Mouse (Mus musculus): ENCODE measurements around the gene Cltb. TPM values are rescaled to one million over a fixed set of nuclear protein-coding genes. Genes with fewer than 3 reads are reported as not detected.
A peak's percentile ranks its signal among the peaks of the same experiment; 100 is the strongest.

Cltb gene
- polyA plus RNA-seq, 1 experiment from 2014 or later: 55.7 TPM

DNA sequence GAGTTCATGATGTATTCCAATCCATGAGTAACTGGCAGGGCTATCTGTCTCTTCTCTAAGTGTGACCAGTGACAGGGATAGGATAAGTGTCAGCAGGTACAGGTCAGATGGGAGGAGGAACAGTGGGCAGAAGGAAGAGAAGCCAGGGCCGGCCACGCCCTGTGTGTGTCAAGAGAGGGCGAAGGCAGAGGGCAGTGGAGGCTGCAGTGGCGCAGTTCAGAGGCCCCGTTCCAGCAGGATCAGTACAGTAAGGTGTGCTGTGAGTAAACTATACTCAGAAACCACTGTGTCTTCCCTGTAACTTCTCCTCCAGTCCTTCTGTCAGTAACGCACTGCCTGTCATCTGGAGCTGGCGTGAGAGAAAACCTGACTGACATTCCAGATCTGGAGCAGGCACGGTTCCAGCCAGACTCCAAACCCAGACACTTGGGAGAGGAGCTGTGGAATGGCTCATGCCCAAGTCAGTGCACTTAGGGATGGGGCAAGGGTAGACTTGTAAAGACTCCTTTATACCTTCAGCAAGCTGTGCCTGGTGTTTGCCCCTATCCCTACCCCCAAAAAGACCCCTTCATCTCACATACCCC, 14.9 kb downstream of the Cltb start:
- Histone ChIP-seq H3K4me3 (no peak overlapping the region), H3K4me2 (peak overlapping the region; percentile 42), H3K36me3 (peaks cover 6% of the 10 kb centered on the region; the same call in 1 of the 2 replicates), H3K27ac (peak overlapping the region; percentile 81), H3K9ac (peak overlapping the region; percentile 26; the same call in 1 of the 2 replicates), H3K9me3 (replicated peaks) (no peaks in the 10 kb centered on the region), H3K4me1 (replicated peaks) (peaks cover 42% of the 10 kb centered on the region), H3K27me3 (no peaks in the 10 kb centered on the region)
- 34% methylated on average over 8 of the region's 8 CpGs for WGBS
- peak; percentile 57 for ATAC-seq (replicated peaks; ENCODE audit: insufficient number of reproducible peaks, insufficient read depth, low FRiP score, low read depth)

DNA sequence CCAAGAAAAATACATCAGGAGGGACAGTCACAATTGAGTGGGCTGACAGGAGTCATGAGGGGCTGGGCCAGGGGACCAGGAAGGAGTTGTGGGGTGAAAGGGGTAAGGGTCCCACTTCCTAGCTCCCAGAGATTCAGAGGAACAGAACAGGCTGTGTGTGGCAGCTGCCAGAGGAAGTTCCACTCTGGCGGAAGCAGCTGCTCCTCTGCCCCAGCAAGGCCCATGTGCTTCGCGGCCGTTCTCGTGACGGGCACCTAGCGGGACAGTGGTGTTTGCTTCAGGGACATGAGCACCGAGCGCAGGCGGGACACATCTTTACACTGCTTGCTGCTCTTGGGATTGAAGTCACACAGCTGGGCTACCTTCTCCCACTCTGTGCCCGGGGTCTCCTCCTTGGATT, 17.5 kb downstream of the Cltb start:
- peaks cover 52% of the 10 kb centered on the region for H3K4me1 ChIP-seq (replicated peaks)
- WGBS: 86% methylated on average over 11 of the region's 11 CpGs
- no peaks in the 10 kb centered on the region for H3K27me3 ChIP-seq
- no peaks in the 10 kb centered on the region for H3K9me3 ChIP-seq (replicated peaks)
- H3K36me3 ChIP-seq: 0 out of 2 replicates have a peak, but pooled peaks cover under 1% of the 10 kb centered on the region
- H3K27ac ChIP-seq: no peak overlapping the region
- no peak for ATAC-seq (replicated peaks; ENCODE audit: insufficient number of reproducible peaks, insufficient read depth, low FRiP score, low read depth)
- H3K4me3 ChIP-seq: no peak overlapping the region
- no peak overlapping the region for H3K9ac ChIP-seq
- no peak overlapping the region for H3K4me2 ChIP-seq

DNA sequence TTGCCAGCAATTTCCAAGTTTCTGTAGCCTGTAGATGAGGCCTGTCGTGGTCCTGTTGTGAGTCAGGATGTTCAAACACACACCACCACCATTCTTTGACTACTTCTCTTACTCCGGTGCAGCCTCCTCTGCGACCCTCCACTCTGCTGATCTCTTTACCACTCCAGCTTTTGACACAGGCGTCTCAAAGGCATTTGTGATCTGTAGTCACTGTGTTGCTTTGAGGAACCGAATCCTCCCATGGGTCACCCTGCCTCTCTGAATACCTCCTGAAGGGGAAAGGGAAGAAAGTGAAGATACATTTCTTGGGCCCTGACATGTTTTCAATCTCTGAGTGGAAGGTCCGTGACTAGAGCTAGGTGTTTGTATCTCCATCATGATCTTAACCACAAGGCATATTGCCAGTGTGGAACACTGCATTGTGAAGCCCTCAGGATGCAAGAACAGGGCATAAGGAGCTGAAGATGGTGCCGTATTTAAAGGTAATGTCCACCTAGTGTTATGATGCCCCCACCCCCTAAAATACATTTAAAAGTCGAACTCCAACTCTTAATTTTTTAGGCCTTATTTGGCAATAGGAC, 19.3 kb downstream of the Cltb start:
- H3K4me2 ChIP-seq: peak overlapping the region; percentile 71; the same call in 1 of the 2 replicates
- peak overlapping the region; percentile 80; the same call in 1 of the 2 replicates for H3K9ac ChIP-seq
- WGBS: 86% methylated on average over 8 of the region's 8 CpGs

DNA sequence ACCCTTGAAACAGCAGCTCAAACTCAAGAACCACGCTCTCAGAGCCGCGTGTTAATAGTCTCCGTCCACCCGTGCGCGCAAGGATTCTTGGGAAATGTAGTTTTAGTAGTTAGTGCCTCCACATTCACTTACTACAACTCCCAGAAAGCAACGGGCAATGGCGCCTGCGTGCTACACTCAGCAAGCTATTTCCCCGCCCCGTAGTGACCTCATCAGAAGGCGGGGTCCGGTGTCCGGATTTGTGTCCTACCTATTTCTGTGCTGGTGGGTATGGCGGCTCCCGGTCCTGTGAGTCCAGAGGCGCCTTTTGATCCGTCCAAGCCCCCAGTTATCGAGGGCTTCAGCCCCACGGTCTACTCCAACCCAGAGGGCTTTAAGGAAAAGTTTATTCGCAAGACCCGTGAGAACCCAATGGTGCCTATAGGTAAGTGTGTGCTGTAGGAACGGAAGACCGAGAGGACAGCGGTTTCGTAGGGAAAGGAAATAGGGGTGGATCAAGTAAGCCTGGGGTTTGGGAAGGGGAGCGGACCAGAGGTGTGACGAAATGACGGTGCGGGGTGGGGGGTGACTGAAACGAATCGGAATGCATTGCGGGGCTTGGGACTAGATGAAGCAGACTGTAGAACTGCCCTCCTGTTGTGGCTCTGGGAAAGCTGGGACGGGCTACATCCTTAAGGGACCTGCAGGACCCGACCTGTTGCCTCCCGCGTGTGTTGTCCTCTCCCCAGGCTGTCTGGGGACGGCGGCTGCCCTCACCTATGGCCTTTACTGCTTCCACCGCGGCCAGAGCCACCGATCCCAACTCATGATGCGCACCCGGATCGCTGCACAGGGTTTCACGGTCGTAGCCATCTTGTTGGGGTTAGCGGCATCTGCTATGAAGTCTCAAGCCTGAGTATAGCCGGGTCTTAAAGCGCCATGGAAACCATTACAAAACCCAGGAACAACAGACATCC, 20.9 kb downstream of the Cltb start, which contains the start of the genes Nop16 and Higd2a:
TSS of gene Nop16 (minus strand) at position 95 of the 956 bp plus-strand sequence.
TSS of gene Higd2a (plus strand) at position 212 of the 956 bp plus-strand sequence.
- H3K4me3 ChIP-seq: peak within 1 kb of the TSS; percentile 77
- H3K4me1 ChIP-seq (replicated peaks): peaks cover 24% of the 10 kb centered on the region
- no peaks in the 10 kb centered on the region for H3K27me3 ChIP-seq
- peak within 1 kb of the TSS; percentile 90 for H3K27ac ChIP-seq
- peaks cover 21% of the 10 kb centered on the region for H3K36me3 ChIP-seq
- no peaks in the 10 kb centered on the region for H3K9me3 ChIP-seq (replicated peaks)
- H3K4me2 ChIP-seq: peak within 1 kb of the TSS; percentile 71
- ATAC-seq (replicated peaks; ENCODE audit: insufficient number of reproducible peaks, insufficient read depth, low FRiP score, low read depth): peak; percentile 97
- peak within 1 kb of the TSS; percentile 80 for H3K9ac ChIP-seq
- under 1% methylated on average over 51 of the region's 51 CpGs for WGBS

More for the DNA sequence above, 19.3 kb downstream of the Cltb start:
- Histone ChIP-seq H3K27ac (no peak overlapping the region), H3K9me3 (replicated peaks) (no peaks in the 10 kb centered on the region), H3K4me3 (peak overlapping the region; percentile 77; the same call in 1 of the 2 replicates), H3K36me3 (peaks cover 15% of the 10 kb centered on the region), H3K4me1 (replicated peaks) (peaks cover 40% of the 10 kb centered on the region), H3K27me3 (no peaks in the 10 kb centered on the region)
- ATAC-seq (replicated peaks; ENCODE audit: insufficient number of reproducible peaks, insufficient read depth, low FRiP score, low read depth): no peak

DNA sequence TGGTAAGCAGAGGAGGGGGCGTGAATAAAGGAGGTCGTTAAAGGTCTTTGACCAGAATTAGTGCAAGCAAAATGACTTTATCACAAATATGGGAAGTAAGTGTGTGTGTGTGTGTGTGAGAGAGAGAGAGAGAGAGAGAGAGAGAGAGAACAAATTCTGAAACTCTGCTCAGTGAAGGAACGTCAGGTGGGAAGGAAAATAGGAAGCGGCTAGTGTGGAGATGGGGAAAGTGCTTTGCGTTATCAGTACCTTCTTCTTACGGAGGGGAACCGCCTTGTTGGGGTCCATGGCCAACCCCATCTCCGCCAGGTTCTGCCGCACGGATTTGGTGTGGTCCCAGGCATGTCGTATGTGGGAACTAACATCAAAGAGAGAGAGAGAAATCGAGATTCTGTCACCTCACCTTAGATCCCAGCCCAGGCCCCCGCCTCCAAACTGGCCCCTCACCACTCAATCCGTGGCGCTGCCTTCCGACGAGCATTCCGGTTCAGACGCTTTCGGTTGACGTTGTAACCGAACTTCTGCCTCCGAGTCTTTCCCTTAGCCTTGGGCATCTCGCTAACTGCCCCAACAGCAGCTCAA, 21.6 kb downstream of the Cltb start:
- Histone ChIP-seq H3K27ac (peak overlapping the region; percentile 90), H3K4me2 (peak overlapping the region; percentile 71), H3K9ac (peak overlapping the region; percentile 79), H3K4me3 (peak overlapping the region; percentile 77), H3K36me3 (peaks cover 29% of the 10 kb centered on the region), H3K9me3 (replicated peaks) (no peaks in the 10 kb centered on the region), H3K27me3 (no peaks in the 10 kb centered on the region), H3K4me1 (replicated peaks) (peaks cover 21% of the 10 kb centered on the region)
- WGBS: 1% methylated on average over 24 of the region's 24 CpGs
- no peak for ATAC-seq (replicated peaks; ENCODE audit: insufficient number of reproducible peaks, insufficient read depth, low FRiP score, low read depth)

DNA sequence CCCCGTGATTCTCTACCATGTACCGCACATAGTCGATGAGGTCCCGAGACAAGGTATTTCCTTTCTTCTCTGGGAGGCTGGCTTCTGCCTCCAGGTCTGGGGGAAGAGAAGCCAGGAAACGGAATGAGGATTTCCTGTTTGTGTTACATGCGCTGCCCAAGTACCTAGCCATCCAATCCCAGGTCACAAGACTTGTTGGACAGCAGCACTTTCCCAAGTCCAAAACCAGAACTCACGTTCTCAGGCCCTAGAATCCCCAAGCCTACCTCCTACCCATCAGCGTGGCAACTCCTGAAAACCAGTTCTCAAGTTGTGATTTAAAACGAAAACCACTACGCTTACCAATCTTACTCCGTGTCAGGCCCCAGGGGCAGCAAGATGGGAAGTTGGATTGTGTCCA, 25.3 kb downstream of the Cltb start:
- Histone ChIP-seq H3K4me3 (no peak overlapping the region), H3K4me1 (replicated peaks) (peaks cover 8% of the 10 kb centered on the region), H3K4me2 (no peak overlapping the region), H3K27me3 (no peaks in the 10 kb centered on the region), H3K27ac (no peak overlapping the region), H3K9me3 (replicated peaks) (no peaks in the 10 kb centered on the region), H3K9ac (no peak overlapping the region), H3K36me3 (peaks cover 56% of the 10 kb centered on the region)
- no peak for ATAC-seq (replicated peaks; ENCODE audit: insufficient number of reproducible peaks, insufficient read depth, low FRiP score, low read depth)
- 78% methylated on average over 11 of the region's 11 CpGs for WGBS

DNA sequence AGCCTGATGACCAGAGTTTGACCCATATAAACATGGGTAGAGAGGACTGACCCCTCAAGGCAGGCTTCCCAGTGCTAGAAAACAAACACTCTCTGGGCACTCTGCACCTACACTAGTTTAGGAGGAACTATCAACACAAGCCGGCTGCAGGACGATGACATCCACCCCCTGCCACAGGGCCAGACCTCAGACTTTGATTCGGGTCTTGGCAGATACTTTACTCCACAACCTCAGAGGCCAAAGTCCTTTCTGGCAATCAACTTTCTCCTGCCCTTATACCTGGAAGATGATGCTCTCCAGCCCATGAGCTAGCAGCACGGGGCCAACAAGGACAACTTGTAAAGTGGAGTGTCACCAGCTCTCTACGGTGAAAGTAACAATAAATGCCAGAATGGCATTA, 28.3 kb downstream of the Cltb start:
- H3K27me3 ChIP-seq: no peaks in the 10 kb centered on the region
- no peak overlapping the region for H3K4me2 ChIP-seq
- H3K27ac ChIP-seq: no peak overlapping the region
- peaks cover 70% of the 10 kb centered on the region for H3K36me3 ChIP-seq
- H3K9ac ChIP-seq: no peak overlapping the region
- WGBS: 82% methylated on average over 5 of the region's 5 CpGs
- H3K4me3 ChIP-seq: no peak overlapping the region
- no peak for ATAC-seq (replicated peaks; ENCODE audit: insufficient number of reproducible peaks, insufficient read depth, low FRiP score, low read depth)
- no peaks in the 10 kb centered on the region for H3K9me3 ChIP-seq (replicated peaks)
- H3K4me1 ChIP-seq (replicated peaks): no peaks in the 10 kb centered on the region

DNA sequence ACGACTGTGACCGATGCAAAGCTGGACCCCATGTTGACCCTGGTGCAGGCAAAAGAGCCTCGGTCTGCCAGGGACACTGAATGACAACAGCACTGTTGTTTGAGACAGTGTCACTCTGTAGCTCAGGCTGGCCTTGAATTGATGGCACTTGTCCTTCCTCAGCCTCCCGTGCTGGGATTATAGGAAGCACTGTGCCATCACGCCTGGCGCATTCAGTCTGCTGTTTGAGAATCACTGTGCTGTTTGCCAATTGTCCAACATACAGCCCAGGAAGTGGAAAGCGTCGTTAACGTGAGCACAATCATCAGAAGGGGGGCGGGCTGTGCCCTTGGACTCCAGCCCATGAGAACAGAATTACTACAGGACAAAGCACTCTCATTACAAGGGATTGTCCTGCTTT, 29.0 kb downstream of the Cltb start:
- Histone ChIP-seq H3K36me3 (peaks cover 63% of the 10 kb centered on the region), H3K27ac (no peak overlapping the region), H3K9me3 (replicated peaks) (no peaks in the 10 kb centered on the region), H3K27me3 (no peaks in the 10 kb centered on the region), H3K4me3 (no peak overlapping the region), H3K9ac (no peak overlapping the region), H3K4me2 (no peak overlapping the region), H3K4me1 (replicated peaks) (no peaks in the 10 kb centered on the region)
- no peak for ATAC-seq (replicated peaks; ENCODE audit: insufficient number of reproducible peaks, insufficient read depth, low FRiP score, low read depth)
- WGBS: 74% methylated on average over 10 of the region's 10 CpGs

DNA sequence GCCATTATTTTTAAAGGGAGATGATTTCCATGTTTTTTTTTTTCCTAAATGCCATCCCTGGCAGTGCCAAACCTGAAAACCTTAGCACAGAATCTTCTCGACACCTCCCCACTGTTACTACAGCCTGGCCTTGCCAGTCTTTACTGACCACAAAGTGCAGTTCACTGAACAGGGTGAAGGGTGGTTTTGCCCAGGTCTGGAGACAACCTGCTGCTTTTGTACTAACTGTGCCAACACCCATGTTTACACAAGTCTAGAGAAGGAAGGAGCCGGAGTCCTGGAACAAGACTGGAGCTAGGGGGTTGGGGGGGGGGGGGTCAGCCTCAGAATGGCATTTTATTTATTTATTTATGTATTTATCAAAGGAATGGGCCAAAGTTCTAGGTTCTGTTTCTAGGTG, 29.8 kb downstream of the Cltb start:
- 76% methylated on average over 2 of the region's 2 CpGs for WGBS
- H3K4me1 ChIP-seq (replicated peaks): peaks cover 6% of the 10 kb centered on the region; the same call in 1 of the 2 replicates
- H3K36me3 ChIP-seq: peaks cover 59% of the 10 kb centered on the region
- no peak for ATAC-seq (replicated peaks; ENCODE audit: insufficient number of reproducible peaks, insufficient read depth, low FRiP score, low read depth)
- H3K4me3 ChIP-seq: no peak overlapping the region
- H3K27ac ChIP-seq: no peak overlapping the region
- H3K9me3 ChIP-seq (replicated peaks): no peaks in the 10 kb centered on the region
- no peak overlapping the region for H3K4me2 ChIP-seq
- no peaks in the 10 kb centered on the region for H3K27me3 ChIP-seq
- no peak overlapping the region for H3K9ac ChIP-seq

DNA sequence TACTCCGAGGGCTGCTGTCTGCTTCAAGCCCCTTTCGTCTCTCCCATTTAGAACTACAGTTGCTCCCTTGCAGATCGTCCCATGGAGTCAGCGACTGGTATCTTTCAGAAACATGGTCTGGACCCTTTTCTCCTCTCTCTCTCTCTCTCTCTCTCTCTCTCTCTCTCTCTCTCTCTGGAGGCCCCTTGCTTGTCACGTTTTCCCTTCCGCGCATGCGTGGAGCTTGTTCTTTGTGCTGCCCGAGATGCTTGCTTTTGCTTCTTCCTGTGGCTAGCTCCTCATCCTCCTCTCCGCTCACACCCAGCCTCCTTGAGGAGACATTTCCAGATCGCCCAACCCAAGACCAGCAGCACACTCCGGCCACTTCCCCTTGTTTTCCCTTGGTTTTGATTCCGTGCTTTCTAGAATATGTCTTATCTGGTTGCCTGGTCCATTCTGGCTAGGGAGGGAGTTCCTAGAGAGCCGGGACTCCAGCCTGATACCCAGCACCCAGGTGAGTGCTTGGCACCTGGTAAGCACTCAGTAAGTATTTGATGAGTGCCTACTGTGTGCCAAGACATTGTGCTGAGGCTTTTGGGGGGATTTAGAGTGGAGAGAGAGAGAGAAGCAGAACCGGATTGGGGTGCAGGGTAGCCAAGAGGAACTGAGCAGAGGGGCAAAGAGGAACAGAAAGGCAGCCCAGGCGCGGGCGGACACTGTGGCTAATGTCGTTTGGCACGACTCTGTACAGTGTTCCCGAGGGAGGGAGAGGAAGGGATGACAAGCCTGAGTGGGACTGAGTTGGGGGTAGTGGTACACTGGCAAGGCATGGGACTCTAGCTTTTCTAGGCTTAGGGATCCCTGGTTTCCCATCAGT, 33.3 kb downstream of the Cltb start:
- peaks cover 32% of the 10 kb centered on the region for H3K36me3 ChIP-seq
- peaks cover 20% of the 10 kb centered on the region for H3K4me1 ChIP-seq (replicated peaks)
- ATAC-seq (replicated peaks; ENCODE audit: insufficient number of reproducible peaks, insufficient read depth, low FRiP score, low read depth): no peak
- H3K9ac ChIP-seq: no peak overlapping the region
- no peaks in the 10 kb centered on the region for H3K9me3 ChIP-seq (replicated peaks)
- no peak overlapping the region for H3K4me2 ChIP-seq
- WGBS: 78% methylated on average over 21 of the region's 21 CpGs
- H3K4me3 ChIP-seq: no peak overlapping the region
- no peak overlapping the region for H3K27ac ChIP-seq
- no peaks in the 10 kb centered on the region for H3K27me3 ChIP-seq

Measured in heart, embryonic 15.5 days (tissue).